Mouse (Mus musculus) lung, postnatal 0 days (tissue): ENCODE measurements at regions not wholly inside any gene's neighbourhood (a gene's known extent, or its start where the extent isn't known, plus 50 kb on each side); places are given as distances from the start of the nearest gene placed in this dataset.

Source experiments
- CTCF ChIP-seq: IDR thresholded peaks from 2 replicates; pipeline ENCODE4 v1.5.1; 2016; ENCODE audit warnings: antibody characterized with exemption, mild to moderate bottlenecking
- EP300 ChIP-seq: IDR thresholded peaks from 2 replicates; pipeline ENCODE4 v1.6.1; 2016; ENCODE audit warnings: antibody characterized with exemption, mild to moderate bottlenecking, control low read depth

GRCm38 (mm10) chr14:86453142-86453541 is 687.9 kb downstream of the Diaph3 start:
- TF ChIP-seq CTCF (no peak), EP300 (peak; percentile 88)
